Mouse (Mus musculus) midbrain, embryonic 13.5 days (tissue): ENCODE data around the gene Odf3b. TPM values are rescaled to one million over a fixed set of nuclear protein-coding genes. Genes with fewer than 3 reads are reported as not detected.

Experiments used
- ATAC-seq: fragments of 200-750 bp; cut with Nextera tagmentation; 2 replicates; pipeline ENCODE4 v1.8.0; 2017; ENCODE audit warnings: mild to moderate bottlenecking, moderate TSS enrichment, moderate library complexity
- H3K27ac ChIP-seq: fragments of 300-500 bp; sonication (generic); 2 replicates; pipeline ENCODE4 v1.5.1; 2015; ENCODE audit warnings: inconsistent platforms, mild to moderate bottlenecking, moderate library complexity
- H3K27me3 ChIP-seq: fragments of 300-500 bp; sonication (generic); 2 replicates; pipeline ENCODE4 v1.6.1; 2015; ENCODE audit warnings: mild to moderate bottlenecking, inconsistent platforms
- H3K36me3 ChIP-seq: fragments of 300-500 bp; sonication (generic); 2 replicates; pipeline ENCODE4 v1.6.1; 2015; ENCODE audit warnings: mild to moderate bottlenecking, inconsistent platforms
- H3K4me1 ChIP-seq: fragments of 300-500 bp; sonication (generic); replicated peaks from 2 replicates; pipeline ENCODE4 v1.6.1; 2015; ENCODE audit warnings: inconsistent platforms
- H3K4me2 ChIP-seq: fragments of 300-500 bp; sonication (generic); replicated peaks from 2 replicates; pipeline ENCODE4 v1.6.1; 2015; ENCODE audit warnings: moderate library complexity, mild to moderate bottlenecking, inconsistent platforms
- H3K4me3 ChIP-seq: fragments of 300-500 bp; sonication (generic); replicated peaks from 2 replicates; pipeline ENCODE4 v1.5.1; 2015; ENCODE audit warnings: mild to moderate bottlenecking, inconsistent platforms
- H3K9ac ChIP-seq: fragments of 300-500 bp; sonication (generic); replicated peaks from 2 replicates; pipeline ENCODE4 v1.6.1; 2015; ENCODE audit warnings: mild to moderate bottlenecking, inconsistent platforms
- H3K9me3 ChIP-seq: fragments of 300-500 bp; sonication (generic); 2 replicates; pipeline ENCODE4 v1.6.1; 2016; ENCODE audit warnings: mild to moderate bottlenecking, inconsistent platforms
- WGBS: fragments of 180-500 bp; shearing (Covaris S2); methylation state at CpG from one replicate; pipeline ENCODE4 v1.1.7; 2015; 5-methylcytosine and 5-hydroxymethylcytosine counted together
- polyA plus RNA-seq: library from polyadenylated mRNA; unstranded; fragments of >200 nt; fragmentation: Nextera tagmentation; extraction: Ambion mirVana; gene quantifications from 2 replicates; pipeline ENCODE4 v1.2.1, GENCODE M21; 2015

The Odf3b gene
- polyA plus RNA-seq, 1 experiment from 2014 or later: 1.3 TPM

- ATAC-seq: no peak
- WGBS: 89% methylated on average over 2 of the region's 2 CpGs
- no peak overlapping the region for H3K4me2 ChIP-seq
- no peak overlapping the region for H3K27ac ChIP-seq
- no peaks in the 10 kb centered on the region for H3K9me3 ChIP-seq
- no peak overlapping the region for H3K9ac ChIP-seq
- H3K4me3 ChIP-seq: no peak overlapping the region
- H3K27me3 ChIP-seq: no peaks in the 10 kb centered on the region
- H3K36me3 ChIP-seq: no peaks in the 10 kb centered on the region
- H3K4me1 ChIP-seq: no peaks in the 10 kb centered on the region
Observed at GRCm38 (mm10) chr15:89398146-89398545, 19.1 kb upstream of the Odf3b start.

- H3K4me1 ChIP-seq: no peaks in the 10 kb centered on the region
- no peaks in the 10 kb centered on the region for H3K9me3 ChIP-seq
- no peak overlapping the region for H3K9ac ChIP-seq
- no peaks in the 10 kb centered on the region for H3K36me3 ChIP-seq
- H3K27me3 ChIP-seq: no peaks in the 10 kb centered on the region
- no peak overlapping the region for H3K27ac ChIP-seq
- no peak overlapping the region for H3K4me2 ChIP-seq
- ATAC-seq: no peak
- no peak overlapping the region for H3K4me3 ChIP-seq
- WGBS: 87% methylated on average over 4 of the region's 4 CpGs
Observed at GRCm38 (mm10) chr15:89396883-89397282, 17.8 kb upstream of the Odf3b start.

- no peak for ATAC-seq
- 86% methylated on average over 10 of the region's 10 CpGs for WGBS
- no peak overlapping the region for H3K4me2 ChIP-seq
- H3K36me3 ChIP-seq: no peaks in the 10 kb centered on the region
- no peak overlapping the region for H3K4me3 ChIP-seq
- H3K27ac ChIP-seq: no peak overlapping the region
- no peaks in the 10 kb centered on the region for H3K27me3 ChIP-seq
- H3K9ac ChIP-seq: no peak overlapping the region
- H3K9me3 ChIP-seq: no peaks in the 10 kb centered on the region
- H3K4me1 ChIP-seq: no peaks in the 10 kb centered on the region
Observed at GRCm38 (mm10) chr15:89390081-89390480, 11.0 kb upstream of the Odf3b start.

- 54% methylated on average over 12 of the region's 12 CpGs for WGBS
- Histone ChIP-seq H3K9ac (no peak overlapping the region), H3K27ac (no peak overlapping the region), H3K9me3 (no peaks in the 10 kb centered on the region), H3K4me3 (no peak overlapping the region), H3K4me2 (no peak overlapping the region), H3K36me3 (no peaks in the 10 kb centered on the region), H3K4me1 (no peaks in the 10 kb centered on the region), H3K27me3 (no peaks in the 10 kb centered on the region)
- no peak for ATAC-seq
Observed at GRCm38 (mm10) chr15:89387127-89387526, 8.0 kb upstream of the Odf3b start.

- WGBS: 92% methylated on average over 7 of the region's 7 CpGs
- H3K4me1 ChIP-seq: no peaks in the 10 kb centered on the region; the same call in 1 of the 2 replicates
- H3K4me3 ChIP-seq: no peak within 1 kb of the TSS
- no peak for ATAC-seq
- no peak within 1 kb of the TSS for H3K9ac ChIP-seq
- H3K27me3 ChIP-seq: peaks cover 13% of the 10 kb centered on the region
- H3K36me3 ChIP-seq: no peaks in the 10 kb centered on the region
- no peak within 1 kb of the TSS for H3K27ac ChIP-seq
- no peak within 1 kb of the TSS for H3K4me2 ChIP-seq
- no peaks in the 10 kb centered on the region for H3K9me3 ChIP-seq
Observed at GRCm38 (mm10) chr15:89384617-89385016, 5.5 kb upstream of the Odf3b start, which contains the start of gene Klhdc7b. Klhdc7b (plus strand) TSS chr15:89384917.

- Histone ChIP-seq H3K36me3 (no peaks in the 10 kb centered on the region), H3K4me1 (peaks cover 22% of the 10 kb centered on the region), H3K4me3 (peak overlapping the region; percentile 38), H3K9ac (peak overlapping the region; percentile 58; the same call in 1 of the 2 replicates), H3K4me2 (peak overlapping the region; percentile 64), H3K27me3 (peaks cover 51% of the 10 kb centered on the region), H3K27ac (no peak overlapping the region), H3K9me3 (no peaks in the 10 kb centered on the region)
- peak; percentile 13; the same call in 1 of the 2 replicates for ATAC-seq
- 17% methylated on average over 10 of the region's 10 CpGs for WGBS
Observed at GRCm38 (mm10) chr15:89379429-89379828, 347 bp upstream of the Odf3b start.

- H3K9me3 ChIP-seq: no peaks in the 10 kb centered on the region
- H3K4me2 ChIP-seq: peak overlapping the region; percentile 64
- H3K9ac ChIP-seq: peak overlapping the region; percentile 58
- H3K4me1 ChIP-seq: peaks cover 29% of the 10 kb centered on the region
- WGBS: 13% methylated on average over 42 of the region's 46 CpGs
- H3K27ac ChIP-seq: no peak overlapping the region
- H3K36me3 ChIP-seq: no peaks in the 10 kb centered on the region
- H3K27me3 ChIP-seq: peaks cover 51% of the 10 kb centered on the region
- peak overlapping the region; percentile 38 for H3K4me3 ChIP-seq
- ATAC-seq: no peak
Observed at GRCm38 (mm10) chr15:89377938-89378828, 899 bp downstream of the Odf3b start.

- Histone ChIP-seq H3K9ac (no peak overlapping the region), H3K27ac (no peak overlapping the region), H3K36me3 (peaks cover 4% of the 10 kb centered on the region), H3K4me3 (no peak overlapping the region), H3K9me3 (no peaks in the 10 kb centered on the region), H3K27me3 (peaks cover 51% of the 10 kb centered on the region), H3K4me1 (peaks cover 37% of the 10 kb centered on the region), H3K4me2 (no peak overlapping the region)
- no peak for ATAC-seq
- 7% methylated on average over 18 of the region's 18 CpGs for WGBS
Observed at GRCm38 (mm10) chr15:89377362-89377761, 1.7 kb downstream of the Odf3b start.

GRCm38 (mm10) chr15:89376957-89377356, 2.1 kb downstream of the Odf3b start, which contains the start of gene Tymp:
Tymp (minus strand) TSS chr15:89377039.
- H3K27me3 ChIP-seq: peaks cover 51% of the 10 kb centered on the region
- 27% methylated on average over 16 of the region's 16 CpGs for WGBS
- peaks cover 39% of the 10 kb centered on the region for H3K4me1 ChIP-seq
- H3K27ac ChIP-seq: no peak within 1 kb of the TSS
- H3K4me3 ChIP-seq: no peak within 1 kb of the TSS
- H3K4me2 ChIP-seq: no peak within 1 kb of the TSS
- H3K9me3 ChIP-seq: no peaks in the 10 kb centered on the region
- no peak within 1 kb of the TSS for H3K9ac ChIP-seq
- H3K36me3 ChIP-seq: peaks cover 8% of the 10 kb centered on the region
- no peak for ATAC-seq

- WGBS: 82% methylated on average over 7 of the region's 7 CpGs
- Histone ChIP-seq H3K4me1 (peaks cover 39% of the 10 kb centered on the region), H3K27me3 (peaks cover 51% of the 10 kb centered on the region), H3K27ac (no peak overlapping the region), H3K4me2 (no peak overlapping the region), H3K9me3 (no peaks in the 10 kb centered on the region), H3K9ac (no peak overlapping the region), H3K36me3 (peaks cover 17% of the 10 kb centered on the region), H3K4me3 (no peak overlapping the region)
- ATAC-seq: no peak
Observed at GRCm38 (mm10) chr15:89376040-89376439, 3.0 kb downstream of the Odf3b start.

GRCm38 (mm10) chr15:89374801-89375534, 4.1 kb downstream of the Odf3b start:
- peaks cover 39% of the 10 kb centered on the region for H3K4me1 ChIP-seq
- no peak overlapping the region for H3K4me2 ChIP-seq
- H3K9ac ChIP-seq: 0 out of 2 replicates have a peak overlapping the region, but pooled peaks have one; percentile 14
- ATAC-seq: no peak
- 93% methylated on average over 17 of the region's 17 CpGs for WGBS
- H3K36me3 ChIP-seq: peaks cover 28% of the 10 kb centered on the region
- H3K9me3 ChIP-seq: no peaks in the 10 kb centered on the region
- no peak overlapping the region for H3K4me3 ChIP-seq
- peaks cover 42% of the 10 kb centered on the region for H3K27me3 ChIP-seq
- H3K27ac ChIP-seq: no peak overlapping the region

- peak overlapping the region; percentile 86 for H3K9ac ChIP-seq
- H3K27ac ChIP-seq: peak overlapping the region; percentile 95
- WGBS: 53% methylated on average over 9 of the region's 9 CpGs
- H3K9me3 ChIP-seq: no peaks in the 10 kb centered on the region
- peak overlapping the region; percentile 71 for H3K4me2 ChIP-seq
- H3K4me1 ChIP-seq: peaks cover 37% of the 10 kb centered on the region
- peaks cover 36% of the 10 kb centered on the region for H3K27me3 ChIP-seq
- ATAC-seq: no peak
- H3K4me3 ChIP-seq: peak overlapping the region; percentile 64
- peaks cover 34% of the 10 kb centered on the region for H3K36me3 ChIP-seq
Observed at GRCm38 (mm10) chr15:89374340-89374739, 4.7 kb downstream of the Odf3b start.
